11 mouse cellular contexts compared by ENCODE assay signal in genomic region chr9:46482034-46482858, GRCm38 (mm10).
DNase-seq lines count a peak whose midpoint lies in the region; ATAC-seq and TF ChIP-seq lines count a peak whose summit lies in the region.
"Had no signal": no experiment of that assay in that cellular context is flagged by ENCODE, and none has a peak within 500 bp of the region (broad histone marks: within the 10 kb centered on the region; RNA-seq: fewer than 3 reads in every experiment).

No protein-coding gene starts in this region.

- H3K36me3 ChIP-seq in midbrain, embryonic 13.5 days, result no peaks in the 10 kb centered on the region
- H3K36me3 ChIP-seq: heart, embryonic 15.5 days; liver, embryonic 13.5 days had no signal

- 37% methylated on average over 12 of the region's 12 CpGs for WGBS in midbrain, embryonic 13.5 days

- H3K4me2 ChIP-seq in midbrain, embryonic 13.5 days (replicated peaks), result peak overlapping the region; percentile 21
- H3K4me2 ChIP-seq: heart, embryonic 15.5 days; liver, embryonic 13.5 days had no signal

- H3K27ac ChIP-seq in midbrain, embryonic 13.5 days, result peak overlapping the region; percentile 71
- H3K27ac ChIP-seq: heart, embryonic 15.5 days; liver, embryonic 13.5 days had no signal

- no peak for TF ChIP-seq POLR2A in brain, embryonic 14.5 days (IDR thresholded peaks at IDR 0.05; ENCODE audit: borderline replicate concordance, extremely low read depth, insufficient read depth, insufficient read length, poor library complexity, severe bottlenecking)

- peaks cover 7% of the 10 kb centered on the region; the same call in 1 of the 2 replicates for H3K27me3 ChIP-seq in midbrain, embryonic 13.5 days
- H3K27me3 ChIP-seq: heart, embryonic 15.5 days; liver, embryonic 13.5 days had no signal

- ATAC-seq in granulocyte monocyte progenitor cell, adult 5-6 weeks (replicated peaks; ENCODE audit: poor library complexity, severe bottlenecking), result peak; percentile 83
- ATAC-seq in midbrain, embryonic 13.5 days, result peak; percentile 57; the same call in 1 of the 2 replicates

- H3K9ac ChIP-seq in midbrain, embryonic 13.5 days (replicated peaks), result no peak overlapping the region
- H3K9ac ChIP-seq: heart, embryonic 15.5 days; liver, embryonic 13.5 days had no signal

- DNase-seq in ES-CJ7 (ENCODE audit: low read depth, low spot score), result peak; percentile 67
- peak; percentile 70 for DNase-seq in brain, embryonic 14.5 days (ENCODE audit: low read depth)
- no peak for DNase-seq in natural killer cell, adult 2 months (ENCODE audit: low spot score in 2 of 2)
- no peak for DNase-seq in cerebellum, postnatal 4 days (ENCODE audit: low spot score in 2 of 2)
- no peak for DNase-seq in yolk sac, embryonic 10.5 days (ENCODE audit: low spot score)
- DNase-seq: adrenal gland, adult 2 months; layer of hippocampus, adult 9-11 months; liver, embryonic 13.5 days had no signal

- H3K9me3 ChIP-seq in midbrain, embryonic 13.5 days, result no peaks in the 10 kb centered on the region
- H3K9me3 ChIP-seq: heart, embryonic 15.5 days; liver, embryonic 13.5 days had no signal

- no peak overlapping the region for H3K4me3 ChIP-seq in midbrain, embryonic 13.5 days (replicated peaks)
- H3K4me3 ChIP-seq: heart, embryonic 15.5 days; liver, embryonic 13.5 days had no signal

- no peak for TF ChIP-seq CTCF in brain, embryonic 14.5 days (IDR thresholded peaks at IDR 0.05; ENCODE audit: borderline replicate concordance, extremely low read depth, insufficient read depth, insufficient read length)

- peaks cover 41% of the 10 kb centered on the region for H3K4me1 ChIP-seq in midbrain, embryonic 13.5 days (replicated peaks)

Comparison
In these comparisons a context has a peak if more than half of its experiments do, and no peak if none do; other contexts are left out.
1. DNase-seq: peak in ES-CJ7 (single experiment) and brain, embryonic 14.5 days (single experiment); none in natural killer cell, adult 2 months (0 of 2), cerebellum, postnatal 4 days (0 of 2) and yolk sac, embryonic 10.5 days (single experiment).